Mouse (Mus musculus): ENCODE data around the gene Gm10401.

GRCm38 (mm10) chr5:115145976-115146746 is 48.1 kb upstream of the Gm10401 start:
- TF ChIP-seq POLR2A (IDR thresholded peaks at IDR 0.05; ENCODE audit: control insufficient read depth, low read depth, low read length) = no peak
- no peak for TF ChIP-seq CTCF (IDR thresholded peaks at IDR 0.05; ENCODE audit: control insufficient read depth, insufficient read depth, insufficient replicate concordance, low read depth, low read length)

All from testis, adult 2 months (tissue).